Mouse (Mus musculus) CH12.LX (cell line): ENCODE data around the gene Etnk2. TPM values are rescaled to one million over a fixed set of nuclear protein-coding genes. Genes with fewer than 3 reads are reported as not detected.
A peak's percentile ranks its signal among the peaks of the same experiment; 100 is the strongest.

Experiments
- DNase-seq: peaks from one replicate; pipeline ENCODE4 v3.0.0-alpha.2; 2013; ENCODE audit errors: extremely low read depth
- H3K27ac ChIP-seq: 2 replicates; pipeline ENCODE4 v1.5.1; 2012; ENCODE audit warnings: low read depth, mild to moderate bottlenecking, control low read depth, moderate library complexity; ENCODE audit not compliant: insufficient read depth
- H3K27me3 ChIP-seq: replicated peaks from 2 replicates; pipeline ENCODE3; 2012; ENCODE audit warnings: inconsistent platforms
- H3K36me3 ChIP-seq, 2 experiments: replicated peaks in 1 of 2; 2 replicates each; pipeline versions ENCODE3 to v1.6.1; 2012; ENCODE audit warnings: inconsistent platforms in 1 of 2, low read length in 1 of 2, mild to moderate bottlenecking in 1 of 2, mixed read lengths in 1 of 2, moderate library complexity in 1 of 2; ENCODE audit not compliant: control insufficient read depth in 1 of 2, insufficient read depth in 1 of 2
- H3K4me1 ChIP-seq, 2 experiments: 2 replicates each; pipeline ENCODE4 v1.6.1; 2012; ENCODE audit warnings: inconsistent platforms in 1 of 2, moderate library complexity in 1 of 2; ENCODE audit not compliant: insufficient read depth in 2 of 2, control insufficient read depth in 1 of 2
- H3K4me2 ChIP-seq: 2 replicates; pipeline ENCODE4 v1.6.1; 2012; ENCODE audit warnings: low read depth, mild to moderate bottlenecking, control low read depth; ENCODE audit not compliant: poor library complexity, insufficient read depth, severe bottlenecking
- H3K4me3 ChIP-seq, 3 experiments: fragments of 150-350 bp in 1 of 3; sonication (generic) in 1 of 3; replicated peaks in 1 of 3; 2 replicates each; pipeline versions ENCODE3 to v1.5.1; 2011 to 2012; ENCODE audit warnings: low read depth in 2 of 3, low read length in 2 of 3, mild to moderate bottlenecking in 2 of 3, moderate library complexity in 2 of 3, control low read depth in 1 of 3, improper control_type of control experiment in 1 of 3, inconsistent platforms in 1 of 3, mixed read lengths in 1 of 3; ENCODE audit not compliant: poor library complexity in 1 of 3
- H3K79me2 ChIP-seq: replicated peaks from 2 replicates; pipeline ENCODE4 v1.6.1; 2012; ENCODE audit warnings: mild to moderate bottlenecking, moderate library complexity; ENCODE audit not compliant: control insufficient read depth, poor library complexity, insufficient read depth, severe bottlenecking; ENCODE audit errors: extremely low read depth
- H3K9ac ChIP-seq: 2 replicates; pipeline ENCODE4 v1.6.1; 2012; ENCODE audit warnings: low read depth, mild to moderate bottlenecking, control low read depth, moderate library complexity; ENCODE audit not compliant: insufficient read depth
- H3K9me3 ChIP-seq: replicated peaks from 2 replicates; pipeline ENCODE3; 2012; ENCODE audit warnings: low read length, inconsistent platforms, mixed read lengths
- CHD1 ChIP-seq: IDR thresholded peaks from 2 replicates; pipeline ENCODE4 v1.6.1; 2012; ENCODE audit warnings: low read depth, low read length, improper control_type of control experiment, inconsistent platforms
- CTCF ChIP-seq, 2 experiments: IDR thresholded peaks in 1 of 2; conservative IDR thresholded peaks in 1 of 2; 2 replicates each; pipeline ENCODE4 v1.5.1; 2011 to 2012; ENCODE audit warnings: low read depth in 2 of 2, low read length in 2 of 2, improper control_type of control experiment in 1 of 2, inconsistent platforms in 1 of 2, mild to moderate bottlenecking in 1 of 2, moderate library complexity in 1 of 2
- E2F4 ChIP-seq: IDR thresholded peaks from 2 replicates; pipeline ENCODE4 v1.6.1; 2011; ENCODE audit warnings: low read depth, low read length, improper control_type of control experiment; ENCODE audit not compliant: insufficient replicate concordance
- ELF1 ChIP-seq: IDR thresholded peaks from 2 replicates; pipeline ENCODE4 v1.6.1; 2014; ENCODE audit warnings: low read depth, mild to moderate bottlenecking, inconsistent platforms, low read length, improper control_type of control experiment
- HCFC1 ChIP-seq: IDR thresholded peaks from 2 replicates; pipeline ENCODE4 v1.6.1; 2012; ENCODE audit warnings: low read depth, mild to moderate bottlenecking, inconsistent platforms, low read length, improper control_type of control experiment
- IRF4 ChIP-seq: IDR thresholded peaks from 2 replicates; pipeline ENCODE4 v1.6.1; 2014; ENCODE audit warnings: low read depth, mild to moderate bottlenecking, inconsistent platforms, low read length, improper control_type of control experiment
- JUN ChIP-seq: IDR thresholded peaks from 2 replicates; pipeline ENCODE4 v1.6.1; 2011; ENCODE audit warnings: low read depth, mild to moderate bottlenecking, low read length, improper control_type of control experiment, moderate library complexity; ENCODE audit not compliant: insufficient read depth
- JUND ChIP-seq: conservative IDR thresholded peaks from 2 replicates; pipeline ENCODE4 v1.6.1; 2011; ENCODE audit warnings: low read depth, low read length, improper control_type of control experiment
- KAT2A ChIP-seq: IDR thresholded peaks from 2 replicates; pipeline ENCODE4 v1.6.1; 2012; ENCODE audit warnings: low read length, improper control_type of control experiment, inconsistent platforms; ENCODE audit not compliant: insufficient replicate concordance
- MEF2A ChIP-seq: IDR thresholded peaks from 2 replicates; pipeline ENCODE4 v1.6.1; 2014; ENCODE audit warnings: low read depth, mild to moderate bottlenecking, inconsistent platforms, low read length, improper control_type of control experiment, borderline replicate concordance
- NELFE ChIP-seq: IDR thresholded peaks from 2 replicates; pipeline ENCODE4 v1.6.1; 2011; ENCODE audit warnings: low read depth, low read length, improper control_type of control experiment
- NRF1 ChIP-seq: IDR thresholded peaks from 2 replicates; pipeline ENCODE4 v1.6.1; 2014; ENCODE audit warnings: low read depth, mild to moderate bottlenecking, inconsistent platforms, low read length, improper control_type of control experiment, moderate library complexity
- POLR2A ChIP-seq: IDR thresholded peaks from 2 replicates; pipeline ENCODE4 v1.6.1; 2011; ENCODE audit warnings: low read depth, mild to moderate bottlenecking, improper control_type of control experiment, low read length
- POLR2AphosphoS2 ChIP-seq: IDR thresholded peaks from 2 replicates; pipeline ENCODE4 v1.6.1; 2011; ENCODE audit warnings: low read depth, low read length, improper control_type of control experiment
- RCOR1 ChIP-seq: conservative IDR thresholded peaks from 2 replicates; pipeline ENCODE4 v1.6.1; 2012; ENCODE audit warnings: low read depth, mild to moderate bottlenecking, inconsistent platforms, low read length, improper control_type of control experiment
- TBP ChIP-seq: conservative IDR thresholded peaks from 2 replicates; pipeline ENCODE4 v1.6.1; 2011; ENCODE audit warnings: low read depth, low read length, improper control_type of control experiment
- TCF12 ChIP-seq: IDR thresholded peaks from 2 replicates; pipeline ENCODE4 v1.6.1; 2014; ENCODE audit warnings: low read depth, mild to moderate bottlenecking, inconsistent platforms, low read length, improper control_type of control experiment
- USF1 ChIP-seq: IDR thresholded peaks from 2 replicates; pipeline ENCODE4 v1.6.1; 2014; ENCODE audit warnings: low read depth, mild to moderate bottlenecking, inconsistent platforms, low read length, improper control_type of control experiment
- USF2 ChIP-seq: conservative IDR thresholded peaks from 2 replicates; pipeline ENCODE4 v1.6.1; 2011; ENCODE audit warnings: low read depth, low read length, improper control_type of control experiment
- ZMIZ1 ChIP-seq: IDR thresholded peaks from 2 replicates; pipeline ENCODE4 v1.6.1; 2012; ENCODE audit warnings: low read depth, mild to moderate bottlenecking, inconsistent platforms, low read length, improper control_type of control experiment
- ZNF384 ChIP-seq: IDR thresholded peaks from 2 replicates; pipeline ENCODE4 v1.6.1; 2012; ENCODE audit warnings: low read depth, low read length, improper control_type of control experiment, inconsistent platforms
- dilution Hi-C: fragments of 300-500 bp; cut with MboI; formaldehyde crosslinking; loops from 2 replicates; pipeline ENCODE4 v1.14.3; 2020; ENCODE audit warnings: low sequenced_read_pairs; ENCODE audit not compliant: extremely low pct_unique_long_range_greater_than_20kb, extremely low pct_ligation_motif_present
- in situ Hi-C: fragments of 300-500 bp; cut with MboI; formaldehyde crosslinking; loops from 3 replicates; pipeline ENCODE4 v1.14.3; 2019; ENCODE audit warnings: low sequenced_read_pairs, low pct_ligation_motif_present, low pct_unique_long_range_greater_than_20kb, mixed read lengths
- polyA plus RNA-seq: library from polyadenylated mRNA; unstranded; fragments of >175 nt; gene quantifications from 2 replicates; pipeline ENCODE4 v1.2.1, GENCODE M21; 2012; ENCODE audit warnings: low read depth; ENCODE audit not compliant: insufficient read length
- total RNA-seq, 2 experiments: library from RNA; depleted of rRNA; stranded (reverse); fragments of 300-350 nt in 1 of 2; fragments of >200 nt in 1 of 2; gene quantifications; 2 replicates each; pipeline ENCODE4 v1.2.3; 2012 to 2014

Gene Etnk2
- total and polyA plus RNA-seq, 3 experiments: 0.30 TPM; not detected in 2

DNA sequence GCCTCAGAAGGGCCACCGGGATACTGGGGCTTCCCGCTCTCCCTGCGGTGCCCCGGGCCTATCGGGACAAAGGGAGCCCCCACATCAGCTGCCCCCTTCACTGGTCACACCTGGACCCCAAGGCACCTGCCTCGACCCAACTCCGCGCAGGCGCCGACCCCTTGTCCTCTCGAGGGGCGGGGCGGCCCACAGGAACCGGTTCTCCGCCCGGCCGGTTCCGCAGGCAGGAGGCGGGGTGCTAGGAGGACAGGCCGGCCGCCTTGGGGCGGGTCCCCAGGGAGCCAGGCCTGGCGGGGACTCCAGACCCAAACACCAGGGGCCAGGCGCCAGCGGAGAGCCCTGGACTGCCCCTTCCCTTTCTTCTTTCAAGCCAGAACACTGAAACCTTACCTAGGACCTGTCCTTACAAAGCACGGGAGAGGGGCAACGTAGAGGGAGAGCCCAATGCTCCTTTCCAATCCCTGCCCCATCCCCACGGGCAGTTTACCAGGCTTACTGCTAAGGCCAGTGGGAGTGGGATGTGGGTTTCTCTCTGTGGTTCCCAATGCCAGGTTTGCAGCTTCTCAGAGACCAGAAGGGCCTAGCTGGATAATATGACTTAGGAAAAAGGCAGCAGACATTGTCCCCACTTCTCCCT lies 54.9 kb downstream of the Etnk2 start:
- DNase-seq: peak; percentile 67
- no peak overlapping the region for H3K27ac ChIP-seq
- in situ Hi-C loops (no loop called here), dilution Hi-C loops (no loop called here)
- H3K36me3 ChIP-seq: no peaks in the 10 kb centered on the region
- no peaks in the 10 kb centered on the region for H3K79me2 ChIP-seq
- peak overlapping the region; percentile 75 for H3K9ac ChIP-seq
- H3K27me3 ChIP-seq: peaks cover 54% of the 10 kb centered on the region
- TF ChIP-seq HCFC1 (peak; percentile 58), RCOR1 (no peak), TCF12 (no peak), JUND (no peak), ZNF384 (no peak), POLR2A (peak; percentile 79), MEF2A (peak; percentile 35; the same call in 1 of the 2 replicates), TBP (no peak), ZMIZ1 (peak; percentile 36; the same call in 1 of the 2 replicates), E2F4 (no peak), CHD1 (no peak), KAT2A (peak; percentile 68; the same call in 1 of the 2 replicates), POLR2AphosphoS2 (no peak), CTCF (conservative IDR thresholded peaks at IDR 0.05 in 1 of 2, IDR thresholded peaks at IDR 0.05 in 1 of 2; ENCODE audit: low read depth in 2 of 2, low read length in 2 of 2) (no peak), NELFE (peak; percentile 77), ELF1 (peak; percentile 18; the same call in 1 of the 2 replicates), IRF4 (0 out of 2 replicates have a peak, but pooled peaks have one; percentile 20), NRF1 (peak; percentile 79), USF1 (no peak), USF2 (no peak), JUN (no peak)
- H3K4me3 ChIP-seq: peak overlapping the region; percentile 57 to 63 (median 58)
- H3K9me3 ChIP-seq: peaks cover under 1% of the 10 kb centered on the region
- peaks cover 5 to 16% of the 10 kb centered on the region in 2 experiments; a peak in 3 of 4 replicates for H3K4me1 ChIP-seq
- H3K4me2 ChIP-seq: peak overlapping the region; percentile 58
